Mouse (Mus musculus) neural tube, embryonic 15.5 days (tissue): Measurements from ENCODE around the gene Mapre3. TPM values are rescaled to one million over a fixed set of nuclear protein-coding genes. Genes with fewer than 3 reads are reported as not detected.

ENCODE experiments used
- ATAC-seq: fragments of 200-750 bp; cut with Nextera tagmentation; 2 replicates; pipeline ENCODE4 v1.8.0; 2017; ENCODE audit warnings: mild to moderate bottlenecking, moderate TSS enrichment, moderate library complexity; ENCODE audit not compliant: low FRiP score
- H3K27ac ChIP-seq: fragments of 300-500 bp; sonication (generic); replicated peaks from 2 replicates; pipeline ENCODE4 v1.5.1; 2015; ENCODE audit warnings: mild to moderate bottlenecking, inconsistent platforms
- H3K27me3 ChIP-seq: fragments of 300-500 bp; sonication (generic); replicated peaks from 2 replicates; pipeline ENCODE4 v1.6.1; 2015; ENCODE audit warnings: inconsistent platforms
- H3K36me3 ChIP-seq: fragments of 300-500 bp; sonication (generic); 2 replicates; pipeline ENCODE4 v1.6.1; 2015; ENCODE audit warnings: inconsistent platforms
- H3K4me1 ChIP-seq: fragments of 300-500 bp; sonication (generic); 2 replicates; pipeline ENCODE4 v1.6.1; 2015; ENCODE audit warnings: inconsistent platforms
- H3K4me2 ChIP-seq: fragments of 300-500 bp; sonication (generic); 2 replicates; pipeline ENCODE4 v1.6.1; 2015; ENCODE audit warnings: inconsistent platforms, mild to moderate bottlenecking, moderate library complexity
- H3K4me3 ChIP-seq: fragments of 300-500 bp; sonication (generic); replicated peaks from 2 replicates; pipeline ENCODE4 v1.5.1; 2015; ENCODE audit warnings: mild to moderate bottlenecking, inconsistent platforms
- H3K9ac ChIP-seq: fragments of 300-500 bp; sonication (generic); replicated peaks from 2 replicates; pipeline ENCODE4 v1.6.1; 2015; ENCODE audit warnings: mild to moderate bottlenecking, inconsistent platforms
- H3K9me3 ChIP-seq: fragments of 300-500 bp; sonication (generic); replicated peaks from 2 replicates; pipeline ENCODE4 v1.6.1; 2016; ENCODE audit warnings: inconsistent platforms
- WGBS: fragments of 180-500 bp; shearing (Covaris S2); methylation state at CpG from one replicate; pipeline ENCODE4 v1.1.7; 2015; ENCODE audit warnings: mixed read lengths; 5-methylcytosine and 5-hydroxymethylcytosine counted together
- polyA plus RNA-seq: library from polyadenylated mRNA; unstranded; fragments of >200 nt; fragmentation: Nextera tagmentation; extraction: Ambion mirVana; gene quantifications from 2 replicates; pipeline ENCODE4 v1.2.1, GENCODE M21; 2015

The Mapre3 gene
- polyA plus RNA-seq, 1 experiment from 2014 or later, result 164 TPM

- no peak overlapping the region for H3K4me2 ChIP-seq
- WGBS, result 73% methylated on average over 7 of the region's 7 CpGs
- peaks cover 58% of the 10 kb centered on the region for H3K36me3 ChIP-seq
- H3K9me3 ChIP-seq, result no peaks in the 10 kb centered on the region
- no peak for ATAC-seq
- H3K27ac ChIP-seq, result no peak overlapping the region
- no peak overlapping the region for H3K4me3 ChIP-seq
- H3K27me3 ChIP-seq, result no peaks in the 10 kb centered on the region
- H3K4me1 ChIP-seq, result no peaks in the 10 kb centered on the region
- no peak overlapping the region for H3K9ac ChIP-seq
Measured at GRCm38 (mm10) chr5:30797482-30797881, 17.0 kb upstream of the Mapre3 start.

GRCm38 (mm10) chr5:30797982-30798381, 16.5 kb upstream of the Mapre3 start:
- 91% methylated on average over 8 of the region's 8 CpGs for WGBS
- H3K36me3 ChIP-seq, result peaks cover 54% of the 10 kb centered on the region

GRCm38 (mm10) chr5:30798965-30799364, 15.5 kb upstream of the Mapre3 start:
- H3K36me3 ChIP-seq, result peaks cover 44% of the 10 kb centered on the region
- H3K4me3 ChIP-seq, result no peak overlapping the region
- H3K27ac ChIP-seq, result no peak overlapping the region
- no peaks in the 10 kb centered on the region for H3K9me3 ChIP-seq
- H3K4me1 ChIP-seq, result no peaks in the 10 kb centered on the region
- 87% methylated on average over 6 of the region's 6 CpGs for WGBS
- no peak for ATAC-seq
- no peak overlapping the region for H3K9ac ChIP-seq
- no peak overlapping the region for H3K4me2 ChIP-seq
- H3K27me3 ChIP-seq, result no peaks in the 10 kb centered on the region

More at GRCm38 (mm10) chr5:30797982-30798381, 16.5 kb upstream of the Mapre3 start:
- H3K9ac ChIP-seq, result no peak overlapping the region
- no peak overlapping the region for H3K4me3 ChIP-seq
- H3K4me1 ChIP-seq, result no peaks in the 10 kb centered on the region
- H3K27me3 ChIP-seq, result no peaks in the 10 kb centered on the region
- no peaks in the 10 kb centered on the region for H3K9me3 ChIP-seq
- H3K27ac ChIP-seq, result no peak overlapping the region
- ATAC-seq, result no peak
- H3K4me2 ChIP-seq, result no peak overlapping the region

- H3K9ac ChIP-seq, result no peak overlapping the region
- no peaks in the 10 kb centered on the region for H3K9me3 ChIP-seq
- 0 out of 2 replicates have a peak, but pooled peaks cover 2% of the 10 kb centered on the region for H3K4me1 ChIP-seq
- ATAC-seq, result no peak
- H3K4me3 ChIP-seq, result no peak overlapping the region
- H3K27ac ChIP-seq, result no peak overlapping the region
- peaks cover 9% of the 10 kb centered on the region; the same call in 1 of the 2 replicates for H3K36me3 ChIP-seq
- H3K27me3 ChIP-seq, result no peaks in the 10 kb centered on the region
- H3K4me2 ChIP-seq, result no peak overlapping the region
- 77% methylated on average over 12 of the region's 12 CpGs for WGBS
Measured at GRCm38 (mm10) chr5:30802724-30803467, 11.5 kb upstream of the Mapre3 start.

- no peaks in the 10 kb centered on the region for H3K27me3 ChIP-seq
- H3K9ac ChIP-seq, result no peak overlapping the region
- H3K4me1 ChIP-seq, result 0 out of 2 replicates have a peak, but pooled peaks cover 2% of the 10 kb centered on the region
- ATAC-seq, result peak; percentile 83
- H3K4me2 ChIP-seq, result peak overlapping the region; percentile 22; the same call in 1 of the 2 replicates
- no peak overlapping the region for H3K27ac ChIP-seq
- WGBS, result 9% methylated on average over 3 of the region's 3 CpGs
- no peaks in the 10 kb centered on the region for H3K36me3 ChIP-seq
- H3K4me3 ChIP-seq, result no peak overlapping the region
- H3K9me3 ChIP-seq, result no peaks in the 10 kb centered on the region
Measured at GRCm38 (mm10) chr5:30806106-30806505, 8.3 kb upstream of the Mapre3 start.

- H3K4me1 ChIP-seq, result peaks cover 33% of the 10 kb centered on the region
- peak overlapping the region; percentile 94 for H3K27ac ChIP-seq
- H3K9ac ChIP-seq, result peak overlapping the region; percentile 95
- no peaks in the 10 kb centered on the region for H3K9me3 ChIP-seq
- H3K36me3 ChIP-seq, result no peaks in the 10 kb centered on the region
- H3K4me2 ChIP-seq, result peak overlapping the region; percentile 76
- no peaks in the 10 kb centered on the region for H3K27me3 ChIP-seq
- peak overlapping the region; percentile 85 for H3K4me3 ChIP-seq
- peak; percentile 2; the same call in 1 of the 2 replicates for ATAC-seq
- WGBS, result 2% methylated on average over 7 of the region's 7 CpGs
Measured at GRCm38 (mm10) chr5:30815120-30815465, 652 bp downstream of the Mapre3 start.

- ATAC-seq, result no peak
- WGBS, result 64% methylated on average over 8 of the region's 8 CpGs
Measured at GRCm38 (mm10) chr5:30816261-30816791, 1.9 kb downstream of the Mapre3 start.

GRCm38 (mm10) chr5:30818758-30819309, 4.4 kb downstream of the Mapre3 start:
- H3K36me3 ChIP-seq, result no peaks in the 10 kb centered on the region
- H3K4me2 ChIP-seq, result no peak overlapping the region
- peaks cover 31% of the 10 kb centered on the region for H3K4me1 ChIP-seq
- H3K27ac ChIP-seq, result no peak overlapping the region
- 92% methylated on average over 8 of the region's 8 CpGs for WGBS
- ATAC-seq, result no peak
- no peaks in the 10 kb centered on the region for H3K27me3 ChIP-seq
- no peak overlapping the region for H3K9ac ChIP-seq
- H3K4me3 ChIP-seq, result no peak overlapping the region
- H3K9me3 ChIP-seq, result no peaks in the 10 kb centered on the region

More at GRCm38 (mm10) chr5:30816261-30816791, 1.9 kb downstream of the Mapre3 start:
- Histone ChIP-seq H3K4me1 (peaks cover 33% of the 10 kb centered on the region), H3K36me3 (no peaks in the 10 kb centered on the region), H3K27me3 (no peaks in the 10 kb centered on the region), H3K9ac (peak overlapping the region; percentile 95; the same call in 1 of the 2 replicates), H3K27ac (0 out of 2 replicates have a peak overlapping the region, but pooled peaks have one; percentile 33), H3K4me3 (peak overlapping the region; percentile 85), H3K9me3 (no peaks in the 10 kb centered on the region), H3K4me2 (peak overlapping the region; percentile 76)

GRCm38 (mm10) chr5:30822689-30823088, 8.2 kb downstream of the Mapre3 start:
- Histone ChIP-seq H3K36me3 (no peaks in the 10 kb centered on the region), H3K27me3 (no peaks in the 10 kb centered on the region), H3K4me3 (no peak overlapping the region), H3K4me1 (peaks cover 7% of the 10 kb centered on the region), H3K27ac (no peak overlapping the region), H3K4me2 (no peak overlapping the region), H3K9ac (no peak overlapping the region), H3K9me3 (no peaks in the 10 kb centered on the region)
- 87% methylated on average over 5 of the region's 5 CpGs for WGBS
- no peak for ATAC-seq

- H3K9me3 ChIP-seq, result no peaks in the 10 kb centered on the region
- H3K4me3 ChIP-seq, result no peak overlapping the region
- no peak overlapping the region for H3K27ac ChIP-seq
- peaks cover 6% of the 10 kb centered on the region for H3K4me1 ChIP-seq
- 93% methylated on average over 3 of the region's 3 CpGs for WGBS
- no peak overlapping the region for H3K9ac ChIP-seq
- no peak overlapping the region for H3K4me2 ChIP-seq
- no peaks in the 10 kb centered on the region for H3K36me3 ChIP-seq
- no peak for ATAC-seq
- H3K27me3 ChIP-seq, result no peaks in the 10 kb centered on the region
Measured at GRCm38 (mm10) chr5:30823091-30823490, 8.7 kb downstream of the Mapre3 start.

GRCm38 (mm10) chr5:30824124-30824988, 9.9 kb downstream of the Mapre3 start:
- H3K27ac ChIP-seq, result no peak overlapping the region
- no peaks in the 10 kb centered on the region for H3K27me3 ChIP-seq
- 70% methylated on average over 11 of the region's 11 CpGs for WGBS
- no peaks in the 10 kb centered on the region for H3K9me3 ChIP-seq
- H3K36me3 ChIP-seq, result no peaks in the 10 kb centered on the region
- H3K4me3 ChIP-seq, result no peak overlapping the region
- H3K4me1 ChIP-seq, result peaks cover 6% of the 10 kb centered on the region; the same call in 1 of the 2 replicates
- no peak for ATAC-seq
- no peak overlapping the region for H3K4me2 ChIP-seq
- no peak overlapping the region for H3K9ac ChIP-seq
